Comparison of ENCODE assay signal across 26 mouse cellular contexts in the genomic region with DNA sequence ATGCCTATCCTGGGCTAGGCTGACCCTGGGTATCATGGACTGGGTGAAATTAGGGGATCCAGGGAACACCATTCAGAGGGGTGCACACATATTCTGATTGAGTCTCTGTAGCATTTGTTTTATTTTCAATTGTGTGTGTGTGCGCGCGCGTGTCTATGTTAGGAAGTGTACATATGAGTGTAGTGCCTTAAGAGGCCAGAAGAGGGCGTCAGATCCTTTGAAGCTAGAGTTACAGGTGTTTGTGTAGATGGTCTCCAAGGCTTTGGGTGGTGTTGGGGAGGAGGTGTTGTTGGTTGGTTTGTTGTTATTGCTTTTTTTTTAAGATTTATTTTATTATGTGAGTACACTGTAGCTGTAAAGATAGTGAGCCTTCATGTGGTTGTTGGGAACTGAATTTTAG.
DNase-seq lines count a peak whose midpoint lies in the region; ATAC-seq and TF ChIP-seq lines count a peak whose summit lies in the region.
"Had no signal": no experiment of that assay in that cellular context is flagged by ENCODE, and none has a peak within 500 bp of the region (broad histone marks: within the 10 kb centered on the region; RNA-seq: fewer than 3 reads in every experiment).

No protein-coding gene starts in this region.

- no peaks in the 10 kb centered on the region for H3K9me3 ChIP-seq in lung, embryonic 14.5 days (ENCODE audit: low read depth, low read length)
- H3K9me3 ChIP-seq: forebrain, embryonic 13.5 days; heart, embryonic 12.5 days; limb, embryonic 10.5 days; midbrain, embryonic 15.5 days; stomach, embryonic 15.5 days had no signal

- H3K4me1 ChIP-seq in lung, embryonic 14.5 days (ENCODE audit: insufficient read depth): no peaks in the 10 kb centered on the region
- no peaks in the 10 kb centered on the region for H3K4me1 ChIP-seq in lung, adult 2 months (ENCODE audit: control insufficient read depth, insufficient read depth, low read length)
- H3K4me1 ChIP-seq: forebrain, embryonic 13.5 days; heart, embryonic 12.5 days; midbrain, embryonic 15.5 days; stomach, embryonic 15.5 days had no signal

- no peak for TF ChIP-seq POLR2A in lung, adult 2 months (IDR thresholded peaks at IDR 0.05; ENCODE audit: borderline replicate concordance, extremely low read depth, low read depth, low read length)

- H3K4me2 ChIP-seq in lung, embryonic 14.5 days: no peak overlapping the region
- H3K4me2 ChIP-seq: forebrain, embryonic 13.5 days; heart, embryonic 12.5 days; midbrain, embryonic 15.5 days; stomach, embryonic 15.5 days had no signal

- H3K36me3 ChIP-seq in lung, embryonic 14.5 days (ENCODE audit: insufficient read depth): no peaks in the 10 kb centered on the region
- no peaks in the 10 kb centered on the region for H3K36me3 ChIP-seq in splenic B cell, adult 2 months (ENCODE audit: control insufficient read depth, insufficient read depth, low read length, poor library complexity, severe bottlenecking)
- H3K36me3 ChIP-seq: heart, embryonic 12.5 days; limb, embryonic 10.5 days; midbrain, embryonic 15.5 days; stomach, embryonic 15.5 days had no signal

- no peak overlapping the region for H3K4me3 ChIP-seq in lung, embryonic 14.5 days (ENCODE audit: low read depth, low read length)
- H3K4me3 ChIP-seq in lung, adult 2 months (replicated peaks; ENCODE audit: extremely low read depth, low read depth, low read length): no peak overlapping the region
- H3K4me3 ChIP-seq: forebrain, embryonic 13.5 days; heart, embryonic 12.5 days; limb, embryonic 10.5 days; megakaryocyte, embryonic 14.5 days; midbrain, embryonic 15.5 days; myocyte; stomach, embryonic 15.5 days had no signal

- no peak overlapping the region for H3K9ac ChIP-seq in lung, embryonic 14.5 days
- H3K9ac ChIP-seq: forebrain, embryonic 13.5 days; heart, embryonic 12.5 days; midbrain, embryonic 15.5 days; stomach, embryonic 15.5 days had no signal

- peak; percentile 14 for DNase-seq in CD4-positive, CD25-positive, alpha-beta regulatory T cell, adult 2 months (ENCODE audit: low read depth, low spot score)
- DNase-seq in lung, embryonic 14.5 days: no peak
- no peak for DNase-seq in lung, adult 2 months
- peak; percentile 57 for DNase-seq in R1 (ENCODE audit: low read depth, low spot score)
- DNase-seq in splenic B cell, adult 2 months (ENCODE audit: low read depth, low spot score): peak; percentile 3
- DNase-seq in lung, postnatal 36 days: no peak
- DNase-seq: cerebellum, adult 2 months; gastrocnemius, postnatal 10 days; heart, adult 18-20 months; heart, postnatal 14 days; kidney, adult 2 months; kidney, postnatal 14 days; liver; right cerebral cortex, adult 18-20 months; right cerebral cortex, postnatal 4 days; thymus, adult 18-20 months; thymus, postnatal 36 days had no signal

- H3K27ac ChIP-seq in lung, embryonic 14.5 days (ENCODE audit: low read depth): no peak overlapping the region
- H3K27ac ChIP-seq: forebrain, embryonic 13.5 days; limb, embryonic 10.5 days; midbrain, embryonic 15.5 days; stomach, embryonic 15.5 days had no signal

- H3K27me3 ChIP-seq in lung, embryonic 14.5 days (ENCODE audit: insufficient read depth, low read length): no peaks in the 10 kb centered on the region
- H3K27me3 ChIP-seq in splenic B cell, adult 2 months (ENCODE audit: control insufficient read depth, insufficient read depth, low read length, poor library complexity, severe bottlenecking): no peaks in the 10 kb centered on the region
- H3K27me3 ChIP-seq: forebrain, embryonic 13.5 days; heart, embryonic 12.5 days; midbrain, embryonic 15.5 days; stomach, embryonic 15.5 days had no signal

- no peak for ATAC-seq in CD4-positive, CD25-positive, alpha-beta regulatory T cell, adult 4 months
- no peak for ATAC-seq in lung, embryonic 14.5 days (ENCODE audit: insufficient read depth)
- ATAC-seq in activated CD4-positive, CD25-positive, alpha-beta regulatory T cell, adult 4 months: no peak
- ATAC-seq: forebrain, embryonic 13.5 days; midbrain, embryonic 15.5 days had no signal

- WGBS in lung, embryonic 14.5 days: 71% methylated on average over 5 of the region's 5 CpGs
- 70% methylated on average over 5 of the region's 5 CpGs for WGBS in lung, adult 2 months

- 0 out of 2 replicates have a peak, but pooled peaks have one; percentile 16 for TF ChIP-seq CTCF in lung, embryonic 14.5 days (IDR thresholded peaks at IDR 0.05; ENCODE audit: low read depth)
- no peak for TF ChIP-seq CTCF in lung, adult 2 months (IDR thresholded peaks at IDR 0.05; ENCODE audit: insufficient read depth, low read length)

Comparison
In these comparisons a context has a peak if more than half of its experiments do, and no peak if none do; other contexts are left out.
1. DNase-seq: peak in CD4-positive, CD25-positive, alpha-beta regulatory T cell, adult 2 months (single experiment), R1 (single experiment) and splenic B cell, adult 2 months (single experiment); none in lung, embryonic 14.5 days (single experiment), lung, adult 2 months (single experiment) and lung, postnatal 36 days (single experiment).